Mouse (Mus musculus) myocyte (in vitro differentiated cells): Measurements from ENCODE around the gene Rab6b.

ENCODE experiments used
- CEBPB ChIP-seq: IDR thresholded peaks from 2 replicates; pipeline ENCODE4 v1.6.1; 2011; ENCODE audit warnings: mild to moderate bottlenecking, moderate library complexity; ENCODE audit not compliant: poor library complexity, insufficient read depth, severe bottlenecking
- E2F4 ChIP-seq: IDR thresholded peaks from one replicate; pipeline ENCODE4 v1.6.1; 2011; ENCODE audit warnings: mild to moderate bottlenecking, control low read depth, moderate library complexity; ENCODE audit not compliant: insufficient read depth
- MAX ChIP-seq: IDR thresholded peaks from one replicate; pipeline ENCODE4 v1.6.1; 2011; ENCODE audit warnings: low read depth, mild to moderate bottlenecking, control low read depth
- MYOD1 ChIP-seq, 3 experiments: IDR thresholded peaks; one replicate each; pipeline ENCODE4 v1.6.1; 2011; ENCODE audit warnings: control low read depth in 2 of 3, low read depth in 2 of 3, mild to moderate bottlenecking in 2 of 3, moderate library complexity in 1 of 3; ENCODE audit not compliant: insufficient read length in 2 of 3, control insufficient read depth in 1 of 3
- MYOG ChIP-seq, 3 experiments: IDR thresholded peaks; one replicate each; pipeline ENCODE4 v1.6.1; 2011; ENCODE audit warnings: control low read depth in 2 of 3, low read depth in 2 of 3, mild to moderate bottlenecking in 2 of 3; ENCODE audit not compliant: insufficient read length in 2 of 3, control insufficient read depth in 1 of 3, insufficient read depth in 1 of 3
- POLR2A ChIP-seq: IDR thresholded peaks from one replicate; pipeline ENCODE4 v1.6.1; 2011; ENCODE audit warnings: low read depth, mild to moderate bottlenecking, control low read depth, moderate library complexity; ENCODE audit not compliant: insufficient read length
- POLR2AphosphoS2 ChIP-seq: IDR thresholded peaks from one replicate; pipeline ENCODE4 v1.6.1; 2011; ENCODE audit warnings: low read depth, control low read depth; ENCODE audit not compliant: insufficient read length
- REST ChIP-seq: IDR thresholded peaks from one replicate; pipeline ENCODE4 v1.6.1; 2011; ENCODE audit warnings: mild to moderate bottlenecking, control low read depth, moderate library complexity; ENCODE audit not compliant: insufficient read depth, insufficient read length
- TCF12 ChIP-seq: IDR thresholded peaks from one replicate; pipeline ENCODE4 v1.6.1; 2011; ENCODE audit warnings: mild to moderate bottlenecking, control low read depth; ENCODE audit not compliant: poor library complexity, insufficient read depth, severe bottlenecking
- TCF3 ChIP-seq: IDR thresholded peaks from one replicate; pipeline ENCODE4 v1.6.1; 2011; ENCODE audit warnings: low read depth, control low read depth; ENCODE audit not compliant: insufficient read length
- USF1 ChIP-seq: IDR thresholded peaks from one replicate; pipeline ENCODE4 v1.6.1; 2011; ENCODE audit warnings: low read depth, mild to moderate bottlenecking, control low read depth, moderate library complexity

DNA sequence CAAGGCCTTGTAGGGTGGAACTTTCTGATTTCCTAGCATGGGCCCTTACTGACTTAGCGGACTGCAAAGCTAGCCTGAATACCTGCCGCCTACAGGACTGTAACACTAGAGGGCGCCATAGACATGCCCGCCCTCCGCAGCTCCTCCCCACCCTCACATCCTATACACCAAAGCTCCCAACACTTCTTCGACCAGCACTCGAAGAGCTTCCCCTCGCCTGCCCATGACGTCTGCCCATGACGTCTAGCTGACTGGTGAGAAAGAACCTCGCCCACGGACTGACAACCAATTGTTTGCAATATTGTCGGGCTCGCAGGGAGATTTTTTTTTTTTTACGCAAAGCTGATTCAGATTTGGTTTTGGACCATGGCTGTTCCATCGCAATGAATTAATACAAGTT is 96.3 kb downstream of the Rab6b start:
- no peak for TF ChIP-seq MAX
- no peak for TF ChIP-seq TCF3
- TF ChIP-seq POLR2A: no peak
- TF ChIP-seq E2F4: no peak
- TF ChIP-seq POLR2AphosphoS2: no peak
- TF ChIP-seq TCF12: no peak
- no peak for TF ChIP-seq USF1
- TF ChIP-seq MYOG (IDR thresholded peaks at IDR 0.05; ENCODE audit: control insufficient read depth in 1 of 3, insufficient read depth in 1 of 3, insufficient read length in 2 of 3, low read depth in 2 of 3): no peak
- no peak for TF ChIP-seq MYOD1 (IDR thresholded peaks at IDR 0.05; ENCODE audit: control insufficient read depth in 1 of 3, insufficient read length in 2 of 3, low read depth in 2 of 3)
- TF ChIP-seq CEBPB: no peak
- TF ChIP-seq REST: no peak
